10 mouse cellular contexts compared by ENCODE assay signal in the genomic region with DNA sequence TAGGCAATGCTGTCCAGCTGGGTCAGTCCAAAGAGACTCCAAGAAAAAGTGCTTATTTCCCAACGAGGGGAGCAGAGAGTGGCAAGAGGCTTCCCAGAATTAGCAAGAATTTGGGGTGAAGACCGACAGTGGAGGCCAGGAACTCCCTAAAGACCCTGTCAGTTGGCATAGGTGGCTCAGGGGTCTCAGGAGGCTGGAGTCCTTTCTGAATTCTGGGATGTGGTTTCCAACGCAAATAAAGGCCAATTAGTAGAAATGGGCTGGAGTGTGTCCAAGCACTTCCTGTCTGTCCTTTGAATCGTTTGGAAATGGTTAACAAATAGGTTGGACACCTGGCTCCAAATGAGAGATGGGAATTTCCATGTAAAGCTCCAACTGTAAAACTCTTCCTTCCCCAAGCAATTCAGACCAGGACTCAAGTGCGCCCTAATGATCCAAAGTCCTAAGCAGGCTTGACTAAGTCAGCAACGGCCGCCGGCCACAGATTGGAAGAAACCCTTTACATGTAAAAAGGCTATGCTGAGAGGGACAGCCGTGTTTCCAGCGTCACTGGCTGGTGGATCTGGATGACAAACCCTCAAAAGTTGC. TPM values are rescaled to one million over a fixed set of nuclear protein-coding genes. Genes with fewer than 3 reads are reported as not detected.
DNase-seq lines count a peak whose midpoint lies in the region; ATAC-seq and TF ChIP-seq lines count a peak whose summit lies in the region.
"Had no signal": no experiment of that assay in that cellular context is flagged by ENCODE, and none has a peak within 500 bp of the region (broad histone marks: within the 10 kb centered on the region; RNA-seq: fewer than 3 reads in every experiment).

No protein-coding gene starts in this region.

- no peak for DNase-seq in lung, postnatal 10 days
- peak; percentile 63 to 68 for DNase-seq in kidney, adult 8-10 months
- DNase-seq in left cerebral cortex, postnatal 14 days (ENCODE audit: low spot score in 2 of 2): no peak
- no peak for DNase-seq in cerebellum, postnatal 36 days
- DNase-seq: heart, postnatal 14 days; left cerebral cortex, postnatal 4 days had no signal

- no peak overlapping the region for H3K4me2 ChIP-seq in lung, embryonic 16.5 days (ENCODE audit: low read depth, low read length)

- intact Hi-C loops in left cerebral cortex, postnatal 14 days (cut with DNase I): no loop called here

- no peaks in the 10 kb centered on the region for H3K27me3 ChIP-seq in lung, embryonic 16.5 days (ENCODE audit: control insufficient read depth, insufficient read depth, low read depth, low read length)
- no peaks in the 10 kb centered on the region for H3K27me3 ChIP-seq in small intestine, adult 2 months (ENCODE audit: control insufficient read depth, insufficient read depth, low read length)

- no peaks in the 10 kb centered on the region for H3K36me3 ChIP-seq in lung, embryonic 16.5 days (ENCODE audit: control insufficient read depth, insufficient read depth, low read length)
- peaks cover 13% of the 10 kb centered on the region for H3K36me3 ChIP-seq in small intestine, adult 2 months (ENCODE audit: control insufficient read depth, insufficient read depth, low read length)

- TF ChIP-seq CTCF in bone marrow macrophage, adult 2 months (IDR thresholded peaks at IDR 0.05; ENCODE audit: low read depth, low read length): no peak
- TF ChIP-seq CTCF in small intestine, adult 2 months (IDR thresholded peaks at IDR 0.05; ENCODE audit: extremely low read depth, insufficient read length, insufficient replicate concordance, low read depth, low read length): no peak

- no peak overlapping the region for H3K4me3 ChIP-seq in lung, embryonic 16.5 days (ENCODE audit: low read length)
- H3K4me3 ChIP-seq in bone marrow macrophage, adult 2 months (ENCODE audit: insufficient read depth, low read length): no peak overlapping the region
- peak overlapping the region; percentile 26 for H3K4me3 ChIP-seq in small intestine, adult 2 months (ENCODE audit: low read depth, low read length)
- H3K4me3 ChIP-seq: embryonic facial prominence, embryonic 10.5 days had no signal

- peaks cover 61% of the 10 kb centered on the region for H3K4me1 ChIP-seq in lung, embryonic 16.5 days (replicated peaks; ENCODE audit: control insufficient read depth, insufficient read depth, low read length)
- H3K4me1 ChIP-seq in bone marrow macrophage, adult 2 months (ENCODE audit: control insufficient read depth, insufficient read depth, low read length): peaks cover 57% of the 10 kb centered on the region
- peaks cover 38% of the 10 kb centered on the region for H3K4me1 ChIP-seq in small intestine, adult 2 months (ENCODE audit: control insufficient read depth, insufficient read depth, insufficient read length, low read length)

- H3K9ac ChIP-seq in lung, embryonic 16.5 days (ENCODE audit: low read length): no peak overlapping the region

- no peak for ATAC-seq in lung, embryonic 16.5 days (ENCODE audit: low read depth)

- TF ChIP-seq POLR2A in bone marrow macrophage, adult 2 months (IDR thresholded peaks at IDR 0.05; ENCODE audit: borderline replicate concordance, low read depth, low read length): no peak
- no peak for TF ChIP-seq POLR2A in small intestine, adult 2 months (IDR thresholded peaks at IDR 0.05; ENCODE audit: low read depth, low read length)

- no peaks in the 10 kb centered on the region for H3K9me3 ChIP-seq in lung, embryonic 16.5 days (ENCODE audit: control insufficient read depth, low read length)
- H3K9me3 ChIP-seq: embryonic facial prominence, embryonic 10.5 days had no signal

- H3K27ac ChIP-seq in lung, embryonic 16.5 days (ENCODE audit: low read length): peak overlapping the region; percentile 58
- H3K27ac ChIP-seq in bone marrow macrophage, adult 2 months (ENCODE audit: insufficient read depth, low read depth, low read length): peak overlapping the region; percentile 96
- peak overlapping the region; percentile 97 for H3K27ac ChIP-seq in small intestine, adult 2 months (ENCODE audit: insufficient read depth, low read depth, low read length)

- 58% methylated on average over 10 of the region's 10 CpGs for whole genome bisulfite sequencing in lung, embryonic 16.5 days
- WGBS in small intestine, adult 2 months: 11% methylated on average over 10 of the region's 10 CpGs

RNA-seq across cellular contexts. Expression of a gene that starts 35.0 kb away (rescaled TPM):
- polyA plus RNA-seq in lung, embryonic 16.5 days (2015; fragmentation: Nextera tagmentation; extraction: Ambion mirVana): 13.3 and 14.0 TPM in 2 replicates
- 6.2 and 6.9 TPM in 2 replicates for polyA plus RNA-seq in bone marrow macrophage, adult 2 months (2012; ENCODE audit: insufficient read depth, insufficient read length, missing spikeins)
- polyA plus RNA-seq in small intestine, adult 2 months (2012; rRNA removed): 0.93 and 1.2 TPM in 2 replicates
- total RNA-seq in left cerebral cortex, postnatal 14 days (2021): 1 to 10 TPM; 6.7 to 7.2 TPM

RNA-seq across cellular contexts. Expression of a gene that starts 35.2 kb away (rescaled TPM):
- polyA plus RNA-seq in lung, embryonic 16.5 days (2015; fragmentation: Nextera tagmentation; extraction: Ambion mirVana): 56.4 and 62.1 TPM in 2 replicates
- 30.9 and 33.0 TPM in 2 replicates for polyA plus RNA-seq in bone marrow macrophage, adult 2 months (2012; ENCODE audit: insufficient read depth, insufficient read length, missing spikeins)
- polyA plus RNA-seq in small intestine, adult 2 months (2012; rRNA removed): 1.5 and 3.9 TPM in 2 replicates
- total RNA-seq in left cerebral cortex, postnatal 14 days (2021): 10 to 100 TPM; 38.5 to 38.7 TPM

Comparison
In these comparisons a context has a peak if more than half of its experiments do, and no peak if none do; other contexts are left out.
1. DNase-seq: peak in kidney, adult 8-10 months (2 of 2); none in lung, postnatal 10 days (single experiment), left cerebral cortex, postnatal 14 days (0 of 2) and cerebellum, postnatal 36 days (0 of 2).
2. Peak in every context shown above with its lines, with median percentiles within 50 percentile points of each other: H3K27ac ChIP-seq.